Mouse (Mus musculus) Muller cell, postnatal 12 days (primary cell): ENCODE measurements at regions not wholly inside any gene's neighbourhood (a gene's known extent, or its start where the extent isn't known, plus 50 kb on each side); places are given as distances from the start of the nearest gene placed in this dataset.

Source experiments
- DNase-seq: peaks from one replicate; pipeline ENCODE4 v3.0.0-alpha.2; 2015; ENCODE audit errors: inconsistent ontology term

DNA sequence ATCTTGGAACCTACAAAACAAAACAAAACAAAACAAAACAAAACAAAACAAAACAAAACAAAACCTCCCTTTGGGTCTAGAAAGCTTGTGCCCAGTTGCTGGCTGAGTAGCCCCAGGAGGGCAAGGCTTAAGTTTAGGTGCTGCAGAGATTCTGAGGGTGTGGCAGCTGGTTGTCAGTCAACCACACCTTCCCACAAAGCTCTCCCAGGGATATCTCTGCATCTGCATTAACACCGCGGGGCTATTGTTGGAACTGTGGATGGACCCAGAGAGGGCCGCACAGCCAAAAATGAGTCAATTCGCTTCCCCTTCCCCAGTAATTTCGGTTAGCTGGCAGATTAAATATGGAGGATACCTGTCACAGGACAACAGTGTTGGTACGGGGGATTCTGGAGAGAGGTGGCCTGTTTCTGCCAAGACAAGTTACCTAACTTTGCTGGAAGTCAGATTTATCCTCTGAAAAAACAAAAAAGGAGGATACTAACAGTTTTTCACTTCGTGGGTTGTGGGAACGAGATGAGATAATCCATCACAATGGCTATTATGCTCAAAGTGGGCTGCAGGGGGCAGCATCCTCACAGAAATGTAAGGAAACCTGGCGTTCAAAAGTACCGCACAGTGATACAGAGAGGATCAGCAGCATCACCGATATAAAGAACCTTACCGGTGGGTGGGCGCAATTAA, 96.7 kb downstream of the 1500009L16Rik start:
- peak; percentile 57 for DNase-seq

DNA sequence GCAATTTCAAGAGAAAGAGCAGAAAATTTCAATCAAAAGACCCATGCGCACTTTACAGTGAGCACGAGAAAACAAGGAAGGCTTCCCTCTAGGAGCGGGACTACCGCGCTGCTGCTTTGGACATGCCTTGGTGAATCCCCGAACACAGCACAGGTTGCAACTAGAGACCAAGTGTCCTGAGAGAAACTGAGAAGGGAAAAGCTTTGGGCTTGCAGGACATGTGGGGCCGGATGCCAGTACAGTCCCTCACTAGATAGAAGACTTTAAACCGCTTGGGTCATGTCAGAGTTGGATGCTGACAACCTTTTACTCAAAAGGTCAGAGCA, 97.2 kb downstream of the 1500009L16Rik start:
- no peak for DNase-seq

DNA sequence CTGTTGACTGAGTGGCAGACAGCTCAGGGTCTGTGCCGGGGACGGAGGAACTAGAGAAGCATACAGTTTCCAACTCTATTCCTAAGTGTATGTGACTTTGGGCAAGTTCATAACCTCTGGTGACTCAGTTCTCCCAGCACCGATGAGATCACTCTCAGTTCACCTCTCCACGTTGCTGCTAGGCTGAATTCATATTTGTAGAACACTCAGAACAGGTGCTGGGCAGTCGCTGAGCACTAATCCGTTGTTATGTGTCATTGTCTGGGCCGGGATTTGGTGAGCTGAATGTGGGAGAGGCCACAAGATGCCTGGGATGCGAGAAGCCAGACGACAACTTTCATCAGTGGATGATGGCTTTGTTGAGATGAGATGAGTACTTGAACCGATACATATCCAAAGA, 98.4 kb downstream of the 1500009L16Rik start:
- peak; percentile 41 for DNase-seq

DNA sequence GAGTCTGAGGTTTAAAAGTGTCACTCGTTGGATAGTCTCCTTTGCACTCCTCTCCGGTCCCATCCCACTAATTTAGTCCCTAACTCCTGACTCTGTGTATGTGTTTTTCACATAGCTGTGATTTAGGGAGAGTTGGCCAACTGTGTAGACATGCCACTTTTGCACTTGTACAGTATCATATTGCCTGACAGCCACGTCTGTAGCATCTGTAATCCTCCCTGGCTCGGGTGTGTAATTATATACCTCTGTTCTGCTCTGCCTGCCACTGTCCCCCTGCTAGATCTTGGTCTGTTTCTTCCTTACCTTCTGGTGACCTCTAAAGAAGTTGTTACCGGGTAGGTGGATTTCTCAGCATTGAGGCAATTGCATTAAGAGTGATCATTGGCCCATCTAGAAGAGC, 103.4 kb downstream of the 1500009L16Rik start:
- DNase-seq = no peak

DNA sequence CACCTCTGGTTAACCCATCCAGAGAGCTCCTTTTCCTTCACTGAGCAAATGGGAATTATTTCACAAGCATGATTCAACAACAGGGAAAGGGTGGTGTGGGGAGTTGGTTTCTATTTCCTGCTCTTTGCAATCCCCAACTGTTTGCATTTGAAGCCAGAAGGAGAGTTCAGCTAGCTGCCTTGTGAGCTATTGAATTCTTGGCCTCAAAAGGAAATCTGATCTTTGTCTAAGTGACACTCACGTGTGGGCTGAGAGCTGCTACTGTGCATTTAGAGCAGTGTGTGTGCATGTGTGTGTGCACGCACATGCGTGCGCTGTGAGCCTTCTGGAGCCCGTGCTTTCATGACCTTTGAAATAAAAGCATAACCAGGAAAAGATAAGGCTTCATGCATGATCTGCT, 113.7 kb downstream of the 1500009L16Rik start:
- no peak for DNase-seq

DNA sequence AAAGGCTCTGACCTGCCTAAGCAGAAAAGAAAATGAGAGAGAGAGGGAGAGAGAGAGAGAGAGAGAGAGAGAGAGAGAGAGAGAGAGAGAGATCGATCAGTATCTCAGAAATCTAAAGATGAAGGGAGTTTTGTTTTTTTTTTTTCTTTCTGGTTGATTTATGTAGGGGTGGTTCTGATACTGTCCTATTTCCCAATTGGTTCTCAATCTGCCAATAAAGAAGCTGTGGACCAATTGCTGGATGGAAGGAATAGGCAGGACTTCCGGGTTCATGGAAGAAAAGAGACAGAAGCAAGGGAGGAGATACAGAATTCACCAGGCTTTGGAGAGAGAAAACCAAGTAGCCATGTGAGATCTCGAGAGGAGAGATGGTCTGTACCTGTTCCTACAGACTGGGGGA, 117.6 kb downstream of the 1500009L16Rik start:
- no peak for DNase-seq

DNA sequence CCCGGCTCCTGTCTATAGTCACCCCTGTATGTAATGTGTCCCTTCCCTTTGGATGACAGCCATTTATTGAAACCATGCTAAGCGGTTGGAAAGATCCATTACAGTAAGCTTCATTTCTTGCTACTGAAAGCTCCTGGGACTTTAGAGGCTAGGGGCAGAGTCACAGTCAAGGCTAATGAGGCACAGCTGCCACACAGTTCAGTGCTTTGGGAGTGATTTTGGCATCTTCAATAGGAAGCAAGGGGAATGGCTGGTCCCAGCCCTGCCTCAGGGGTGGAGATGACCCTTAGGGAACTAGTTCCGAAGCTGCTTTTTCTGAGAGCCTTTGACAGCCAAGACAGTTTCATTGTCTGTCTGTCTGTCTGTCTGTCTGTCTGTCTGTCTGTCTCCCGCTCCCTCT, 128.2 kb downstream of the 1500009L16Rik start:
- peak; percentile 35 for DNase-seq

DNA sequence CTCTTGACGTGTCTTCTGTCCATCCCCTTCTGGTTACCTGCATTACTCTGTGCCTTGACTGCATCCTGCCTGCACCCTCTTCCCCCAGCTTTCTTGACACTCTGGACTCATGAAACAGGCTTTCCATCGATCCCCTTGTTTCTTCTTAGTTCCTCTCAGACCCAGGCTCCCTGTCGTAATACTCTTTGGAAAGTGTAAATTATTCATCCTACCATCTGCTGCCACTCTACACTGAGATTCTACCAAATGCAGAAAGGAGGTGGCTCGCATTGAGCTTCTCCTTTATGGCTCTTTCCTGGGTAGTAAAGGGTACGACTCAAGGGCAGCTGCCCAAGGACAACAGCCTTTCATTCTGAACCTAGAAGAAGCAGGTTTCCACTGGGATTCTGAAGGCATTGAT, 129.5 kb downstream of the 1500009L16Rik start:
- DNase-seq = no peak

DNA sequence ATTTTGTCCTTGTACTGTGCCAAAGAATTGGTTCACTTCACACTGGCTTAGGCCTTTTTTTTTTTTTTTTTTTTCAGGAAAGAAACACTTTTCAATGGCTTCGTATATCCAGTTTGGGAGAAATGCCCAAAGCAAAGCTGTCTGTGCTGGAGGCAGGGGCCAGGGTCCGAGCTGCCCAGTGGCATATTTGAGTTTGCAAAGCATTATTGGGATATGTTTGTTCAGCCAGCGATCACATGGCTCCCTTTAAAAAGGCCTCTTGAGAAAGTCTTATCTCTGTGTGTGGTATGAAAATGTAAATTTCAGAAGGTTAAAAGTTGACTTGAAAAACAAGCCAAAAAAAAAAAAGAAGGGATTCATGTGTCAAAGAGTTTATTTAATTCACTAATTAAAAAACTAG, 130.1 kb downstream of the 1500009L16Rik start:
- DNase-seq = no peak

DNA sequence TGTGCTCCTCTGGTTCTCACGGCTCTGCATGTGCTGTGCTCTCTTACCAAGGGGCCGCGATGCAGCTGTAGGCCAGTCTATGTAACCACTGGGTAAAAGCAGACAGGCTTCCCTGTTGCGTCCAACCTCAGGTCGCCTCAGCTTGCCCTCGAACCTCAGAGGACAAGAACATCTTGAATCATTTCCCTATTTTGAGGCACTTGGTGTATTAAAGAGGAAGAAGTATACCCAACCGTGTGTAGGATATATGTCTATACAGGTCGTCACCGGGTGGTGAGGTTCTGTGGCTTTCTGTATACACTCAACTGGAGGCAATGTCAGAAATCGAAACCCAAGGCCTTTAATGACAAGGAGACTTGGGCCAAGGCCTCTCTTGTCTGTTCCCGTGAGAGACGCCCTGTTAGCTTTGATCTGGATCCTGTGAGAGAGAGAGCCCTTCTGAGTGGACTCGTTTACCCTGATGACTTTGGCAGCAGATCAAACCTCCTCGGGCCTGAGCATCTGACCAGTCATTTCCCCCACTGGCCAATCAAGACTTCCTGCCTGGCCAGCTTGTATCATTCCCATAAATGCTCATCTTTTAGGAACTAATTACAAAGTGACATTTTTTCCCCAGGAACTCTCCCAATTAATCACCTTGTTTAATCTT, 135.3 kb downstream of the 1500009L16Rik start:
- peak; percentile 45 for DNase-seq

DNA sequence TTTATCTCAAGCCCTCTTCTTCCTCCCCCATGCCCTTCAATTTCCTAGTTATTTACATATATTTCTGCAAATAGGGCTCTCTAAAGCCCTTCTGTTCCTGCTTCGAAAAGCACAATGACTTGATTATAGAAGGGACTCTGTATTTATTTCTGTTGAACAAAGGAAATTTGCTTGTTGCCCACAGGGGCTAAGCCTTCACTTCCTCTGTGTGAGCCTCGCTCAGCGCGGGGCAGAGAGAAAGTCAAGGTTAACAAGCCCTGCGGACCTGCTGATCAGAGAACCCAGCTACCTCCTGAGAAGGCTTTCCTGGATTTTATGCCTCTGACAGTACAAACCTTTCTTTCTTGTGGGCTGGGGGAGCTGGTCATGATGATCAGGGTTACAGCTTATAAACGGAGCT, 136.0 kb downstream of the 1500009L16Rik start:
- DNase-seq = no peak

DNA sequence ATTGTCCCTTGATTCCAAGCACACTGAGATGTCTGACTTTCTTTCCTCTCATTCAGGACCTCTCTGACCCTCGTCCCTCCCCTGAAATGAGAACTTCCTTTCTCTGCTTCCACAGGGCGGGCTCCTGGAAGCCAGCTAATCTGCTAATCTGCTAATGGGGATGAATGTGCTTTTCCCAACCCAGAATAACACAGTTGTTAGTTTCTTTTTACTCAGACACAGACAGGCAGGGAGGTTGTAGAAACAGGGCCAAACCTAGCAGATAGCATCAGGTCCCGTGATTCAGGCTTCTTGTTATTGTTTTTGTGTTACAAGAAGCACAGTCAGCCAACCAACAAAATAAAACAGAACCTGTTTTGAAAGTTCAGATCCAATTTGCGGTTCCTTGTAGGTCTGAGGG, 137.0 kb downstream of the 1500009L16Rik start:
- no peak for DNase-seq

DNA sequence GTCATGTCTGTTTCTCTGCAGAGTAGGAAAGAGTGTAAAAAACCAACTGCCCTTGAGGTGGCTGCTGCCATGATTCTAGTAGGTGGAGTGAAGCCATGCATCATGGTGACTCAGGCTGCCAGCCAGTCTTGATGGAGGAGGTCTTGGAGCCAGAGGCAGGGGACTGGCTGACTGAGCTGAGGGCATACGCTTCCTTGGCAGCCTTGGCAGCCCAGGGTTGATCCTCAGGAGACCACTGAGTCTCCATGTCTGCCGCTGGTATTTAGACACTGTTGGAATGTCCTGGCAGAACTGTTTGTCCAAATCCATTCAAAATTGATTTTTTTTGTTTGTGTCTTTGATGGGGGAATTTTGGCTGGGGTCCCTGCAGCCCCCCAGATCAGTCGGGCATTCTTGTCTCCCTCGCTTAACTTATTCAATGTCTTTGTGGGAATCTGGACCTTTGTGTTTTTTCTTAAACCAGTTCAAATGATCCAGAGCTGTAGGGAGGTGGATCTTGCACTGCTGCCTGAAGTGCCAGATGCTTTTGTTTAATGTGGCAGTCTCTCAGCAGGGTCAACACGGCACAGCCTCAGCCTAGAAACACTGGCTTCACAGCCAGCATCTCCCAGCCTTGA, 139.0 kb downstream of the 1500009L16Rik start:
- DNase-seq = peak; percentile 51

DNA sequence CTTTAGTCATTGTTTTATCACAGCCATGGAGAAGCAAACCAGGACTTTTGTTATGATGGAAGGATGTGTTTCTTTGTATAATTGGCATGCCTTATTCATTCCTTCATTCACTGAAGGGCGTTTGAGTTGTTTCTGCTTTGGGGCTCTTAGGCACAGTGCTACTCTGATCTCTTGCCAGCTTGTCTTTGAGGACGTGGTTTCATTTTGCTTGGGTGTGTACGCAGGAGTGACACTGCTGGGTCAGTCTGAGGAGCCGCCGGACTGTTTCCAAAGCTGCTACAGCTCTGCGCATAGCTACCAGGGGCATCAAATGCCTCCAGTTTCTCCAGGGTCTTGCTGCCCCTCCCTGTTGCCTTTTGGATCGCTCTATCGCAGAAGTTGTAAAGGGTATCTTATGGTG, 141.9 kb downstream of the 1500009L16Rik start:
- no peak for DNase-seq

DNA sequence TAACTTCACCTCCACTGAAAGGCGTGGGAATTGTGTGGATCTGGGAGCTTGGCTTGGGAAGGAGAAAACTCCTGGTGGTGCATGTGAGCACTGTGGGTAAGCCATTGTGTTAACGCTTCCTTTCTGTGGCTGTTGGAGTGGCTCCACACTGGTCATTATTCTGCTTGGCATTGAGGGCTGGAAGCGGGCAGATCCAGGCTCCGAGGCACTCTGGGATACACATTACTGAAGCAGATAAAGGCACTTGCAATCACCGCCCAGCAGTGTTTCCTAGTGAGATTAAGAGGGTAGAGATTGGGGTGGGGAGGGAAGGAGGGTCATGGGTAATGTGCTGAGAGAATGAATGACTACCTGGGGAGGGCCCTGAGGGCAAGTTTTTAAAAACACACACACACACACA, 143.3 kb downstream of the 1500009L16Rik start:
- DNase-seq = no peak

DNA sequence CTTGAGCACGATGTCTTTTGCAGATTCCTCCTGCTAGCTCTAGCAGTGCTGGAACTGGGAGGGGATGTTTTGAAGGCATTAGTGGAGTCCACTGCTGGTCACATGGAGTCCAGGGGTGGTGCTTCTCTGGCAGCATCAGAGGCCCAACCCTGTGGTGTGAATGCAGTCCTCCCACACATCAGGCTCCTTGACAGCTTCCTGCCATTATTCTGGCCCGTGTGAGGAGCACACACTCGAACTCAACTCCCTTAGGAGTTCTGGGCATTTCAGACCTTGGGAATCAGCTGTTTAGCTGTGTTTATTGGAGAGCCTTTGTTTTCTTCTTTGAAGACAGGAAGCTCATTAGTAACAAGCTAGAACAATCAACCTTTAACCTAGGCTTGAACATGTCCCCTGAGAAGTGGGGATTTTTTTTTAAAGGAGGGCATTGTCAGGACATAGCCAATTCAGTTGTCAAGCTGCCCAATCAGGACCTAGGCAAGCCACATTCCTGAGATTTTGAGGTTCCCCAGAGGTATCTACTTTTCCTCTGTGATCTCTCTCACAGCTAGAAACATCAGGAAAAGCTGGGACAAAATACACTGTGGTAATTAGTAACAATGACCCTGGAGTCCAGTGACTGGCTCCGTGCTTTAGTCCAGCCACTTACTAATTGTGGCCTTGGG, 149.2 kb downstream of the 1500009L16Rik start:
- DNase-seq = peak; percentile 66

DNA sequence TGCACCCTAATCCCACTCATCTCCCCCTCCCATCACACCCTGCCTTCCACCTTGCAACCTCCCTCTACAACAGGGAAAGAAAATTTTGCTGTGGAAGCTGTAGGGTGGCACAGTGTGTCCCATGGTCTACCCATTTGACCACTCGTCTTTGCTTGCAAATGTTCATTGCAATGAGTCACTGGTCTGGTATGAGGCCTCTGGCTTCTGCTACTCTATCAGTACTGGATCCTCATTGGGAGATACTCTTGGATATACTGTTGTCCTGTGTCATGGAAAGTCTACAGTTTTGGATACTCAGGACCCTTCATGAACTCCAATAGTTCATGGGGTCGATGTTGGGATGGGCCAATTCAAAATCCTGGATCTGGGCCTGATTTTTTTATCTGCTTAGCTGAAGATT, 156.1 kb downstream of the 1500009L16Rik start:
- peak; percentile 61 for DNase-seq

DNA sequence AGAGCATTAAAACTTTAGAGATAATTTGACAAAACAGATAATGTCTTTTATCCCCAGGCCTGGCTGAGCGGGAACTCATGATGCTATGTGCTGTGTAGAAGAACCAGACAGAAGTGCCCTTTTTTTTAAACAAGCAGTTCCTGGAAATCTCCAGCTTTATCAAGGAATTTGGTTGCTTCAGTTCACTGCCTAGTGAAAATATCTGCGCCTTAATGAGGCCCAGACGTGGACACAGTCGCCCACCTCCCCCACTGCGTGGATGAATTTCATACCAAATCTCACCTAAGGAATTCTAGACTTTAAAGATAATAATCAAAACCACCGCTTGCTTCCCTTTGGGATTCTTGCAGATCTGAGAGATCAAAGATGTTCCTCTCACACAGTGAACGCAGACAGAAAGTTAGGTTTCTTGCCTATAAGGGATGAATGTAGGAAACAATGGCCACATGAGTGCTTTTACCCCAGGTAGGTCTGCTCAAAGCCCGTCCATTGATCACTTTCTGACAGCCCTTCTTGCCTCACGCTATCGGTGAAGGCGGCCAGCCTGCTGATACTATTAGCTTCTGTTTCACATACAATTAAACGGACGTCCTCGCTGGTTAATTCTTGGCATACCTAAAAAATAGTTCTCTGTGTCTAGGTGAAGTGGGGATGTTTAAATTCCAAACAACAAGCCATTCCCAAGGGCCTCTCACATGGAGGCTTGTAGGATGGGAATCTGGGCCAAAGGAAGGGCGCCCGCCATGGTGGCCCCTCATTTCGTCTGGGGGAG, 159.6 kb downstream of the 1500009L16Rik start:
- DNase-seq = no peak

DNA sequence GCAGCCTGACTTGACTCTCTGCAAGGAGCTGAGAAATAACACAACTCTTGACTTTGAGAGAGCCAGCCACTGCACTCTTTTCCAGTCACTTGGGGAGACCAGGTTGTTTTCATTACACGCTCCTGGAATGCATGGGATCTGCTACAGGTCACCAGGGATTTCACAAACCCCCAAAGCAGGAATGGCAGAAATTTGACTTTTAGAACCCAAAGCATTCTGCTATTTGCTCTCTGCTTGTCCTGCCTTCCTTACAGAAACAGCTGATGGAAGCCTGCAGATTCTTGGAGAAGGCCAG, 160.2 kb downstream of the 1500009L16Rik start:
- no peak for DNase-seq

DNA sequence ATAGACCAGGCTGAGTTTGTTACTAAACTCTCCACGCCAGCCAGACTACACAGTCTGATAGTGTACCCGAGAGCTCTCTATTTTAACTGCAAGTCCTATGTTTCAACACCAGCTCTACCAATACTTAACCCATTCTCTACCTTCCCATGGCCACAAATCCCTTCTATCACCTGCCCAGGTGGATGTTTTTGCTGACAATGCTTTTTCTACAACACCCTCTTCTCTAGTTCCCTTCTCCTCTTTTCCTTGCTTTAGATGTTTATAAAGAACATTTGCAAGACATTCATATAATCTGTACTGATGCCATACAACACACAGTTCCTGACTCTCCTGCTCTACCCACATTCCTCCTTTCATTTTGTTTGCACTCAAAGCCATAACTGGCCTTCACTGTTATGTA, 161.9 kb downstream of the 1500009L16Rik start:
- DNase-seq = no peak

DNA sequence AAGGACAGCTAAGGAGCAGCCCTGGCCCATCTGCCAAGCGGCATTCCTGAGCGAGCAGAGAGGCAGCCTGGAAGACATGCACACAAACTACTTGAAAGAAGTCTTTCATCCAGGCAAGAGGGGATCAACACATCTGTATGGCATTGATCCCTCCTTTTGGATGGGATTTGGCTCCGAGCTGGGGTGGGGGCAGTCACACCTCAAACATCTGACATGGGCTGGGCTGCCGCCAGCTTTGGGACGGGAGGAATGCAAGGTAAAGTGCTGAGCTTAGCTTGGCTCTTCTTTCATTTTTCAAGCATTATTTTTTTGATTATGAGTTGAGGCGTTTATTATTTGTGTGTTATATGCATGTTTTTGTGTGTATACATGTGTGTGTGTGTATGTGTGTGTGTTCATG, 165.9 kb downstream of the 1500009L16Rik start:
- no peak for DNase-seq

DNA sequence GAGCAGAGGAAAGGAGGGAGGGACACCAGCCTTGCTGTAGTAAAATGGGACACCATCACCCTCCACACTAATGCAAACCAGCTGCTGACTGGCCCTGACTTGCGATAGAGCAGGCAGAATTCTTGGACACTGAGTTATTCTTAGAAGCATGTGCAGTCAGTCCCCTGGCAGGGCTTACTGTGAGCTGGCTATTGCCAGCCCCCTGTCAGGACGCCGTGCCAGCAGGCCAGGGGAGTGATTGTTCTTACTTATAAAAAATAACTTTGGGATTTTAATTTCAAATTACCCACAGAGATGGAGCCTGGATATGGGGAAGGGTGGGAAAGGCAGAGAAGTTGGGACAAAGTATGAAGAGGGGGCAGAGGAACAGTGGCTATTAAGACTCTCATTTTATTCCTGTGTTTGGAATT, 173.1 kb downstream of the 1500009L16Rik start:
- peak; percentile 74 for DNase-seq
